ENCODE assay signal across 11 mouse cellular contexts in genomic region chr7:45589898-45590297, GRCm38 (mm10). TPM values are rescaled to one million over a fixed set of nuclear protein-coding genes. Genes with fewer than 3 reads are reported as not detected.
DNase-seq lines count a peak whose midpoint lies in the region; ATAC-seq and TF ChIP-seq lines count a peak whose summit lies in the region.
"Had no signal": no experiment of that assay in that cellular context is flagged by ENCODE, and none has a peak within 500 bp of the region (broad histone marks: within the 10 kb centered on the region; RNA-seq: fewer than 3 reads in every experiment).

No protein-coding gene starts in this region.

- H3K4me3 ChIP-seq in heart, embryonic 11.5 days (ENCODE audit: low read depth, low read length), result no peak overlapping the region
- H3K4me3 ChIP-seq in midbrain, embryonic 12.5 days, result no peak overlapping the region
- H3K4me3 ChIP-seq in midbrain, embryonic 14.5 days (replicated peaks; ENCODE audit: low read depth, low read length), result no peak overlapping the region
- H3K4me3 ChIP-seq in hindbrain, embryonic 13.5 days, result no peak overlapping the region
- no peak overlapping the region for H3K4me3 ChIP-seq in midbrain, postnatal 0 days (ENCODE audit: low read depth, low read length)

- no peak overlapping the region for H3K4me2 ChIP-seq in heart, embryonic 11.5 days
- no peak overlapping the region for H3K4me2 ChIP-seq in midbrain, embryonic 12.5 days (replicated peaks)
- no peak overlapping the region for H3K4me2 ChIP-seq in midbrain, embryonic 14.5 days (ENCODE audit: low read length)
- no peak overlapping the region for H3K4me2 ChIP-seq in hindbrain, embryonic 13.5 days
- no peak overlapping the region for H3K4me2 ChIP-seq in midbrain, postnatal 0 days (ENCODE audit: low read depth, low read length, poor library complexity, severe bottlenecking)

- 90% methylated on average over 5 of the region's 5 CpGs for WGBS in heart, embryonic 11.5 days (ENCODE audit: insufficient replicate concordance)
- WGBS in midbrain, embryonic 12.5 days, result 96% methylated on average over 5 of the region's 5 CpGs
- WGBS in midbrain, embryonic 14.5 days, result 95% methylated on average over 5 of the region's 5 CpGs
- 95% methylated on average over 5 of the region's 5 CpGs for WGBS in hindbrain, embryonic 13.5 days
- WGBS in midbrain, postnatal 0 days, result 95% methylated on average over 5 of the region's 5 CpGs

- peaks cover 12% of the 10 kb centered on the region for H3K36me3 ChIP-seq in heart, embryonic 11.5 days (ENCODE audit: control insufficient read depth, insufficient read depth, low read length)
- peaks cover 15% of the 10 kb centered on the region for H3K36me3 ChIP-seq in midbrain, embryonic 12.5 days
- H3K36me3 ChIP-seq in midbrain, embryonic 14.5 days (ENCODE audit: control insufficient read depth, insufficient read depth, low read length), result 0 out of 2 replicates have a peak, but pooled peaks cover 12% of the 10 kb centered on the region
- H3K36me3 ChIP-seq in hindbrain, embryonic 13.5 days, result peaks cover 14% of the 10 kb centered on the region
- H3K36me3 ChIP-seq in midbrain, postnatal 0 days (ENCODE audit: insufficient read depth, low read length), result peaks cover 8% of the 10 kb centered on the region; the same call in 1 of the 2 replicates

- DNase-seq in heart, postnatal 36 days, result no peak
- no peak for DNase-seq in midbrain, embryonic 14.5 days
- DNase-seq in midbrain, postnatal 0 days (ENCODE audit: low spot score), result no peak

- no peak overlapping the region for H3K27ac ChIP-seq in heart, embryonic 11.5 days (ENCODE audit: low read depth, low read length)
- H3K27ac ChIP-seq in midbrain, embryonic 12.5 days (replicated peaks), result no peak overlapping the region
- no peak overlapping the region for H3K27ac ChIP-seq in midbrain, embryonic 14.5 days (replicated peaks; ENCODE audit: low read depth, low read length)
- H3K27ac ChIP-seq in hindbrain, embryonic 13.5 days, result 0 out of 2 replicates have a peak overlapping the region, but pooled peaks have one; percentile 58
- peak overlapping the region; percentile 38 for H3K27ac ChIP-seq in midbrain, postnatal 0 days (ENCODE audit: low read depth, low read length)

- peak overlapping the region; percentile 49; the same call in 1 of the 2 replicates for H3K9ac ChIP-seq in heart, embryonic 11.5 days (ENCODE audit: low read depth, low read length)
- H3K9ac ChIP-seq in midbrain, embryonic 12.5 days (replicated peaks), result 0 out of 2 replicates have a peak overlapping the region, but pooled peaks have one; percentile 24
- no peak overlapping the region for H3K9ac ChIP-seq in midbrain, embryonic 14.5 days (replicated peaks; ENCODE audit: low read length)
- H3K9ac ChIP-seq in hindbrain, embryonic 13.5 days, result no peak overlapping the region
- H3K9ac ChIP-seq in midbrain, postnatal 0 days (replicated peaks; ENCODE audit: low read length, poor library complexity, severe bottlenecking), result no peak overlapping the region
- H3K9ac ChIP-seq: embryonic facial prominence, embryonic 12.5 days had no signal

- no peak for TF ChIP-seq CTCF in midbrain, postnatal 0 days (IDR thresholded peaks at IDR 0.05)

- no peaks in the 10 kb centered on the region for H3K27me3 ChIP-seq in heart, embryonic 11.5 days (ENCODE audit: control insufficient read depth, insufficient read depth, low read length)
- no peaks in the 10 kb centered on the region for H3K27me3 ChIP-seq in midbrain, embryonic 12.5 days
- no peaks in the 10 kb centered on the region for H3K27me3 ChIP-seq in midbrain, embryonic 14.5 days (ENCODE audit: control insufficient read depth, insufficient read depth, low read length)
- H3K27me3 ChIP-seq in hindbrain, embryonic 13.5 days, result no peaks in the 10 kb centered on the region
- H3K27me3 ChIP-seq in midbrain, postnatal 0 days (ENCODE audit: insufficient read depth, low read length), result no peaks in the 10 kb centered on the region
- H3K27me3 ChIP-seq: CH12.LX; embryonic facial prominence, embryonic 12.5 days had no signal

- no peaks in the 10 kb centered on the region for H3K9me3 ChIP-seq in heart, embryonic 11.5 days (replicated peaks; ENCODE audit: control insufficient read depth, low read length)
- no peaks in the 10 kb centered on the region for H3K9me3 ChIP-seq in midbrain, embryonic 12.5 days
- H3K9me3 ChIP-seq in midbrain, embryonic 14.5 days (ENCODE audit: control insufficient read depth, low read length), result no peaks in the 10 kb centered on the region
- H3K9me3 ChIP-seq in hindbrain, embryonic 13.5 days, result no peaks in the 10 kb centered on the region
- no peaks in the 10 kb centered on the region for H3K9me3 ChIP-seq in midbrain, postnatal 0 days (ENCODE audit: low read length)
- H3K9me3 ChIP-seq: embryonic facial prominence, embryonic 12.5 days had no signal

- peaks cover 2% of the 10 kb centered on the region; the same call in 1 of the 2 replicates for H3K4me1 ChIP-seq in heart, embryonic 11.5 days (ENCODE audit: control insufficient read depth, insufficient read depth, low read length)
- H3K4me1 ChIP-seq in midbrain, embryonic 12.5 days, result 0 out of 2 replicates have a peak, but pooled peaks cover 3% of the 10 kb centered on the region
- H3K4me1 ChIP-seq in midbrain, embryonic 14.5 days (ENCODE audit: control insufficient read depth, insufficient read depth, low read length), result no peaks in the 10 kb centered on the region
- H3K4me1 ChIP-seq in hindbrain, embryonic 13.5 days (replicated peaks), result peaks cover 4% of the 10 kb centered on the region
- 0 out of 2 replicates have a peak, but pooled peaks cover 3% of the 10 kb centered on the region for H3K4me1 ChIP-seq in midbrain, postnatal 0 days (ENCODE audit: insufficient read depth, low read length)
- H3K4me1 ChIP-seq: embryonic facial prominence, embryonic 12.5 days had no signal

- no peak for ATAC-seq in heart, embryonic 11.5 days (replicated peaks; ENCODE audit: insufficient number of reproducible peaks, low FRiP score, low TSS enrichment)
- ATAC-seq in midbrain, embryonic 12.5 days (ENCODE audit: low FRiP score, low read depth), result no peak
- ATAC-seq in midbrain, embryonic 14.5 days (ENCODE audit: low FRiP score, low TSS enrichment), result no peak
- ATAC-seq in hindbrain, embryonic 13.5 days (ENCODE audit: low FRiP score), result no peak
- ATAC-seq in midbrain, postnatal 0 days (ENCODE audit: low FRiP score), result no peak
- ATAC-seq in activated CD4-positive, CD25-positive, alpha-beta regulatory T cell, adult 4 months, result no peak

- intact Hi-C loops in heart, postnatal 36 days (cut with DNase I), result loop anchor here (1.0 to 5.0 kb wide), 2 partner anchors 34 to 37 kb away; partner anchors contain the start of gene Rasip1

RNA-seq across cellular contexts. Expression of gene Bcat2, which starts 19.9 kb away (rescaled TPM):
- polyA plus RNA-seq in heart, embryonic 11.5 days (2014; fragmentation: Nextera tagmentation; extraction: Ambion mirVana), result 69.1 and 73.2 TPM in 2 replicates
- total RNA-seq in heart, postnatal 36 days (2021), result 100 to 1,000 TPM; 232 to 235 TPM
- polyA plus RNA-seq in midbrain, embryonic 12.5 days (2016; fragmentation: Nextera tagmentation; extraction: Ambion mirVana), result 23.2 and 23.8 TPM in 2 replicates
- 14.9 and 16.9 TPM in 2 replicates for polyA plus RNA-seq in midbrain, embryonic 14.5 days (2014; fragmentation: Nextera tagmentation; extraction: Ambion mirVana)
- polyA plus RNA-seq in hindbrain, embryonic 13.5 days (2015; fragmentation: Nextera tagmentation; extraction: Ambion mirVana), result 19.8 and 20.8 TPM in 2 replicates
- total RNA-seq in midbrain, postnatal 0 days (2014; rRNA removed), result 12.4 and 14.9 TPM in 2 replicates
- polyA plus RNA-seq in midbrain, postnatal 0 days (2015; fragmentation: Nextera tagmentation; extraction: Ambion mirVana), result 18.3 and 19.3 TPM in 2 replicates
- 10 to 100 TPM; 40.9 to 56.9 TPM for polyA plus RNA-seq in activated CD4-positive, CD25-positive, alpha-beta regulatory T cell, adult 4 months (2017; shearing (Covaris generic))

RNA-seq across cellular contexts. Expression of gene Fgf21, which starts 25.4 kb away (rescaled TPM):
- not detected in 2 replicates for polyA plus RNA-seq in heart, embryonic 11.5 days (2014; fragmentation: Nextera tagmentation; extraction: Ambion mirVana)
- total RNA-seq in heart, postnatal 36 days (2021), result not detected
- polyA plus RNA-seq in midbrain, embryonic 12.5 days (2016; fragmentation: Nextera tagmentation; extraction: Ambion mirVana), result not detected in 2 replicates
- not detected in 2 replicates for polyA plus RNA-seq in midbrain, embryonic 14.5 days (2014; fragmentation: Nextera tagmentation; extraction: Ambion mirVana)
- not detected in 2 replicates for polyA plus RNA-seq in hindbrain, embryonic 13.5 days (2015; fragmentation: Nextera tagmentation; extraction: Ambion mirVana)
- total RNA-seq in midbrain, postnatal 0 days (2014; rRNA removed), result not detected in 2 replicates
- polyA plus RNA-seq in midbrain, postnatal 0 days (2015; fragmentation: Nextera tagmentation; extraction: Ambion mirVana), result not detected in 2 replicates
- polyA plus RNA-seq in activated CD4-positive, CD25-positive, alpha-beta regulatory T cell, adult 4 months (2017; shearing (Covaris generic)), result not detected
- total RNA-seq: heart, postnatal 4 days had no signal
- polyA plus RNA-seq: limb, embryonic 11.5 days had no signal

RNA-seq across cellular contexts. Expression of gene Fut1, which starts 27.2 kb away (rescaled TPM):
- polyA plus RNA-seq in heart, embryonic 11.5 days (2014; fragmentation: Nextera tagmentation; extraction: Ambion mirVana), result not detected in 2 replicates
- not detected for total RNA-seq in heart, postnatal 36 days (2021)
- not detected in 2 replicates for polyA plus RNA-seq in midbrain, embryonic 12.5 days (2016; fragmentation: Nextera tagmentation; extraction: Ambion mirVana)
- not detected in 2 replicates for polyA plus RNA-seq in midbrain, embryonic 14.5 days (2014; fragmentation: Nextera tagmentation; extraction: Ambion mirVana)
- polyA plus RNA-seq in hindbrain, embryonic 13.5 days (2015; fragmentation: Nextera tagmentation; extraction: Ambion mirVana), result 0.06 TPM in 1 of 2 replicates, not detected in the other
- total RNA-seq in midbrain, postnatal 0 days (2014; rRNA removed), result not detected in 2 replicates
- polyA plus RNA-seq in midbrain, postnatal 0 days (2015; fragmentation: Nextera tagmentation; extraction: Ambion mirVana), result not detected in 2 replicates
- not detected for polyA plus RNA-seq in activated CD4-positive, CD25-positive, alpha-beta regulatory T cell, adult 4 months (2017; shearing (Covaris generic))
- total RNA-seq: heart, postnatal 4 days had no signal

RNA-seq across cellular contexts. Expression of gene Izumo1, which starts 31.7 kb away (rescaled TPM):
- 0.34 and 0.35 TPM in 2 replicates for polyA plus RNA-seq in heart, embryonic 11.5 days (2014; fragmentation: Nextera tagmentation; extraction: Ambion mirVana)
- total RNA-seq in heart, postnatal 36 days (2021), result under 1 TPM in 1 of 2 experiments, not detected in 1; 0.30 TPM
- 0.18 and 0.31 TPM in 2 replicates for polyA plus RNA-seq in midbrain, embryonic 12.5 days (2016; fragmentation: Nextera tagmentation; extraction: Ambion mirVana)
- not detected in 2 replicates for polyA plus RNA-seq in midbrain, embryonic 14.5 days (2014; fragmentation: Nextera tagmentation; extraction: Ambion mirVana)
- polyA plus RNA-seq in hindbrain, embryonic 13.5 days (2015; fragmentation: Nextera tagmentation; extraction: Ambion mirVana), result 0.18 TPM in 1 of 2 replicates, not detected in the other
- 0.11 TPM in 1 of 2 replicates, not detected in the other for total RNA-seq in midbrain, postnatal 0 days (2014; rRNA removed)
- 0.11 TPM in 1 of 2 replicates, not detected in the other for polyA plus RNA-seq in midbrain, postnatal 0 days (2015; fragmentation: Nextera tagmentation; extraction: Ambion mirVana)
- not detected for polyA plus RNA-seq in activated CD4-positive, CD25-positive, alpha-beta regulatory T cell, adult 4 months (2017; shearing (Covaris generic))
- polyA plus RNA-seq: limb, embryonic 11.5 days had no signal

RNA-seq across cellular contexts. Expression of gene Hsd17b14, which starts 35.2 kb away (rescaled TPM):
- polyA plus RNA-seq in heart, embryonic 11.5 days (2014; fragmentation: Nextera tagmentation; extraction: Ambion mirVana), result 0.31 and 1.5 TPM in 2 replicates
- total RNA-seq in heart, postnatal 36 days (2021), result under 1 TPM; 0.41 to 0.67 TPM
- 0.78 TPM in 1 of 2 replicates, not detected in the other for polyA plus RNA-seq in midbrain, embryonic 12.5 days (2016; fragmentation: Nextera tagmentation; extraction: Ambion mirVana)
- not detected in 2 replicates for polyA plus RNA-seq in midbrain, embryonic 14.5 days (2014; fragmentation: Nextera tagmentation; extraction: Ambion mirVana)
- polyA plus RNA-seq in hindbrain, embryonic 13.5 days (2015; fragmentation: Nextera tagmentation; extraction: Ambion mirVana), result 0.25 and 0.45 TPM in 2 replicates
- not detected in 2 replicates for total RNA-seq in midbrain, postnatal 0 days (2014; rRNA removed)
- 0.15 and 0.20 TPM in 2 replicates for polyA plus RNA-seq in midbrain, postnatal 0 days (2015; fragmentation: Nextera tagmentation; extraction: Ambion mirVana)
- polyA plus RNA-seq in activated CD4-positive, CD25-positive, alpha-beta regulatory T cell, adult 4 months (2017; shearing (Covaris generic)), result not detected
- total RNA-seq: CH12.LX had no signal

Comparison
In these comparisons a context has a peak if more than half of its experiments do, and no peak if none do; other contexts are left out.
1. H3K27ac ChIP-seq: peak in hindbrain, embryonic 13.5 days (single experiment) and midbrain, postnatal 0 days (single experiment); none in heart, embryonic 11.5 days (single experiment), midbrain, embryonic 12.5 days (single experiment) and midbrain, embryonic 14.5 days (single experiment).
2. H3K9ac ChIP-seq: peak in heart, embryonic 11.5 days (single experiment) and midbrain, embryonic 12.5 days (single experiment); none in midbrain, embryonic 14.5 days (single experiment), hindbrain, embryonic 13.5 days (single experiment) and midbrain, postnatal 0 days (single experiment).